Mouse (Mus musculus): ENCODE results near the gene Eef1akmt4. TPM values are rescaled to one million over a fixed set of nuclear protein-coding genes. Genes with fewer than 3 reads are reported as not detected.

Eef1akmt4 gene
- polyA plus RNA-seq (2016; fragmentation: Nextera tagmentation; extraction: Ambion mirVana), result 29.9 and 39.5 TPM in 2 replicates

DNA sequence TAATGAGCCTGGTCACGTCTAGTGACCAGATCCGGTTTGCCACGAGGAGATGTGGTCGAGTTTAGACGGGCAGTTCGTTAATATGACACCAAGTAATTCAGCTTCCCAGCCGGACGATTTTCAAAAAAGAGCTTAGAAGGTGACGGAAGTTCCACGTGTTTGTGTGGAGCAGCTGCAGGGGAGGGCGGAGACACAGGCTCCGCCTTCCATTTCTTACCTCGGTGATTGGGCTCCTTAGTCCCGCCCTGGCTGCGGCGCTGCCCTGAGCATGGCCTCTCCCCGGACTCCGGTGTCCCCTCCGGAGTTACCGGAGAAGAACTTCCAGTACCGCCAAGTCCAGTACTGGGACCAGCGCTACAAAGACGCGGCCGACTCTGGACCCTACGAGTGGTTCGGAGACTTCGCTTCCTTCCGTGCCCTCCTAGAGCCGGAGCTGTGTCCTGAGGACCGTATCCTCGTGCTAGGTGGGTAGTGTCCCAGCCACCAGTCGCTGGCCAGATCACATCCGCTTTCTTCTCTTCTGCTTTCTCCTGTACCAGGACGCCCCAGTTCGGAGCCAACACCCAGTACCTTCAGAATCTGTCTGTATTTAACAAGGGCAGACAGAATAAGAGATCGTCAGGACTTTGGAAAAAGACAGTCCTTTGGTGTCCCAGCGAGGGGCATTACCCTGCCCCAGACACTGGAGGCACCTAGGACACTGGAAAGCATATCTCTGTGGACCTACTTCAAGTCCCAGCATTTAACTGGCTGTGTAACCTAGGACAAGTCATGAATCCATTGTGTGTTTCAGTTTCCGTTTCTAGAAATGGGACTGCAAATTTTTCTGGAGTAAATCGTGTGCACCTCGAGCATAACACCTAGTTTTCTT, at the start of gene Eef1akmt4, which contains the start of the genes Gm49333 and Alg3:
Gene Eef1akmt4 (plus strand): TSS at position 237 of the 871 bp plus-strand sequence.
Gene Gm49333 (plus strand): TSS at position 254 of the 871 bp plus-strand sequence.
Gene Alg3 (minus strand): TSS at position 379 of the 871 bp plus-strand sequence.
- WGBS, result 2% methylated on average over 41 of the region's 41 CpGs
- H3K36me3 ChIP-seq, result peaks cover 25% of the 10 kb centered on the region
- H3K4me1 ChIP-seq, result peaks cover 21% of the 10 kb centered on the region
- H3K27ac ChIP-seq, result peak within 1 kb of the TSS; percentile 95
- H3K27me3 ChIP-seq (ENCODE audit: insufficient read depth, poor library complexity, severe bottlenecking), result no peaks in the 10 kb centered on the region
- H3K9me3 ChIP-seq, result no peaks in the 10 kb centered on the region
- H3K4me3 ChIP-seq, result peak within 1 kb of the TSS; percentile 96
- DNase-seq (ENCODE audit: low spot score), result peak; percentile 97

DNA sequence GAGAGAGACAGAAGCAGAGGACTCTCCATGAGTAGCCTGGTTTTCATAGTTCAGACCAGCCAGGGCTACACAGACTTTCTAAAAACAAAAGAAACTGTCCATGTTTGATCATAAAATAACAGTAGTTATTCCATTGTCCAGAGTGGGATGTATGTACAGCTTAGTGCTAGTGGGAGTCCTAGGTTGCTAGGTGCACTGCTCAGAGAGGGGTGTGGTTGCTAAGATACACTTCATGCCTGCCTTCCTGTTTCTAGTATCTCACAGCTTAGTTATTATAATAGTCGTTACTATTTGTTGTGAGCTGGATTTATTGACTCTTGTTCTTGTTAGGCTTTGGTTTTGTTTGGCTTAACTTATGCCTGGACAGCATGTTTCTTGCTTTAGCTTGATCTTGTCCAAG, 46.3 kb upstream of the Eef1akmt4 start:
- H3K9me3 ChIP-seq, result no peaks in the 10 kb centered on the region
- DNase-seq (ENCODE audit: low spot score), result no peak
- H3K36me3 ChIP-seq, result peaks cover 33% of the 10 kb centered on the region
- no peaks in the 10 kb centered on the region for H3K4me1 ChIP-seq
- H3K27me3 ChIP-seq (ENCODE audit: insufficient read depth, poor library complexity, severe bottlenecking), result no peaks in the 10 kb centered on the region
- 61% methylated on average over 1 of the region's 1 CpGs for WGBS
- no peak overlapping the region for H3K4me3 ChIP-seq
- no peak overlapping the region for H3K27ac ChIP-seq

DNA sequence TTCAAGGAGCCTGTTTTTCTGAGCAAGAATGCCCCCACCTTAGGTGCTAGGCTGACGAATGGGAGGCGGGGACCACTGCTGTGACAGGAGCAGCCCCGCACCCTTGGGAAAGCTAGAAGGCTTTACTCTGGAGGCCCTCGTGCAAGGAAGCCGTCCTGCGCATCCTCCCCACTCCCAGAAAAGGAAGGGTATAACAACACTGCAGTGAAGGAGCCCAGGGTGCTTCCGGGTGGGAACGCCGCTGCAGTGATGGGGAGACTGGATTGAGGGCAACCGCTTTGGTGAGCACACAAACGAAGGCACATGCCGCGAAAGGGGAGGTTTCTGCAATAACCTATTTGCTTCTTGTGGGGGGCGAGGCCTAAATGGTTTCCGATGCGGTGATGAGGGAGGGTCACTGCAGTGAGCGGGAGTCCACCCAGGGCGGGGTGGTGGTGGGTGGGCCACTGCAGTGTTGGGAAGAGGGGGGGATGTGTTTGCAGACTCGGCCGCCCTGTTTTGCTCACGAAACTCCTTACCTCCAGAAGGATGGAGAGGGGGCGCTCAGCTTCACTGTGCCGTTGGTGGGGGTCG, 21.9 kb upstream of the Eef1akmt4 start, which contains the start of gene Vwa5b2:
Gene Vwa5b2 (plus strand): TSS at position 106 of the 573 bp plus-strand sequence.
- Histone ChIP-seq H3K36me3 (no peaks in the 10 kb centered on the region), H3K4me1 (peaks cover 24% of the 10 kb centered on the region), H3K27ac (no peak within 1 kb of the TSS; the same call in 1 of the 2 replicates), H3K9me3 (no peaks in the 10 kb centered on the region), H3K4me3 (peak within 1 kb of the TSS; percentile 69), H3K27me3 (ENCODE audit: insufficient read depth, poor library complexity, severe bottlenecking) (peaks cover 69% of the 10 kb centered on the region)
- DNase-seq (ENCODE audit: low spot score), result no peak
- WGBS, result under 1% methylated on average over 24 of the region's 24 CpGs

DNA sequence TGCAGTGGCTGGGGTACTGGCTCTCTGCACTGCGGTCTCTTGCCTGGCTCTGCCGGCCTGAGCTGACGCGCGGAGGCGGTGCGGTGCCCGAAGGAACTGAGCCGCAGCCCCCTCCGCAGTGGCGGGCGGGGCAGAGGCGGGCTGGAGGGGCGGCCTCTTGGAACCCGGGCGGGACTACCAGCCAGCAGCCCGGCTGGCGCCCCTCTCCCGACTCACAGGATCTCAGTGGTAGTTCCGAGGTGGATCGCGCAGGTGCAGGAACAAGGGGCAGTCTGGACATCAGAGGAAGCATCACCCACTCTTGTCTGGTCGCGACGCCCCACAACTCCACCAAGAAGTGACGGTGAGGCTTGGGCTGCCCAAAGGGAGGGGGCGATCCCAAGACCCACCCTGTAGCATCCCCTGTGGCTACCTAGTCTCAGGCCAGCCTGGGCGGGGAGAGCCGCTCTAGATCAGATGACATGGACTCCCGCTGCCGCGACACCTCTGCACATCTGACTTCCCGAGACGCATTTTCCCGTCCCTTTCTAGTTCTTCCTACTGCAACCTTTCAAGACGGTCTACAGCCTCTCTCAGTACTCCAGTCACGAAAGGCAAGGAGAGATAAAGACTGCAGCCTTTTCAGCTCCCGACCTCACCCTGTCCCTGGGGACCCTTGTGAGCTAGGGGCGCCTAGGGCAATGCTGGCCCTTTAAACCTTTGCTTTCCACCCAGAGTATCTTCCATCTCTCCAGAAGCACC, 21.3 kb upstream of the Eef1akmt4 start:
- H3K4me3 ChIP-seq, result peak overlapping the region; percentile 69
- no peak overlapping the region; the same call in 1 of the 2 replicates for H3K27ac ChIP-seq
- no peak for DNase-seq (ENCODE audit: low spot score)
- under 1% methylated on average over 39 of the region's 39 CpGs for WGBS
- no peaks in the 10 kb centered on the region for H3K36me3 ChIP-seq
- H3K9me3 ChIP-seq, result no peaks in the 10 kb centered on the region
- H3K27me3 ChIP-seq (ENCODE audit: insufficient read depth, poor library complexity, severe bottlenecking), result peaks cover 73% of the 10 kb centered on the region
- peaks cover 24% of the 10 kb centered on the region for H3K4me1 ChIP-seq

DNA sequence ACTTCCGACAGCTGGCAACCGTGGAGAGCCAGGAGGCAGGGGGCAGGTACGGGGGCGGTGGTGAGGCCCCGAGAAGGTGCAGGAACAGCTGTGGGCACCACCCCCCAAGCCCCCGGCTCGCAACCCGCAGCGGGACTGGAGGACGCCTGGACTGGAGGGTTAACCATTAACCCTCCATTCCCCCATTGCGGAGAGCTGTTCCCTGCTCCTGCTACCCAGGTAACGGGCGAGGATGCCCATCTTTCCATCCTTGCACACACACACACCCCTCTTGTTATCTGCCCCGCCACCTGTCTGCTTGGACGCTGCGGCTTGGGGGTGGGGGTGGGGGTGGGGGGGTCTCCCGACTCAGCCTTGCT, 20.7 kb upstream of the Eef1akmt4 start:
- WGBS, result 2% methylated on average over 17 of the region's 17 CpGs
- peak overlapping the region; percentile 69 for H3K4me3 ChIP-seq
- H3K27me3 ChIP-seq (ENCODE audit: insufficient read depth, poor library complexity, severe bottlenecking), result peaks cover 73% of the 10 kb centered on the region
- H3K36me3 ChIP-seq, result no peaks in the 10 kb centered on the region
- H3K27ac ChIP-seq, result no peak overlapping the region
- H3K9me3 ChIP-seq, result no peaks in the 10 kb centered on the region
- no peak for DNase-seq (ENCODE audit: low spot score)
- peaks cover 24% of the 10 kb centered on the region for H3K4me1 ChIP-seq

DNA sequence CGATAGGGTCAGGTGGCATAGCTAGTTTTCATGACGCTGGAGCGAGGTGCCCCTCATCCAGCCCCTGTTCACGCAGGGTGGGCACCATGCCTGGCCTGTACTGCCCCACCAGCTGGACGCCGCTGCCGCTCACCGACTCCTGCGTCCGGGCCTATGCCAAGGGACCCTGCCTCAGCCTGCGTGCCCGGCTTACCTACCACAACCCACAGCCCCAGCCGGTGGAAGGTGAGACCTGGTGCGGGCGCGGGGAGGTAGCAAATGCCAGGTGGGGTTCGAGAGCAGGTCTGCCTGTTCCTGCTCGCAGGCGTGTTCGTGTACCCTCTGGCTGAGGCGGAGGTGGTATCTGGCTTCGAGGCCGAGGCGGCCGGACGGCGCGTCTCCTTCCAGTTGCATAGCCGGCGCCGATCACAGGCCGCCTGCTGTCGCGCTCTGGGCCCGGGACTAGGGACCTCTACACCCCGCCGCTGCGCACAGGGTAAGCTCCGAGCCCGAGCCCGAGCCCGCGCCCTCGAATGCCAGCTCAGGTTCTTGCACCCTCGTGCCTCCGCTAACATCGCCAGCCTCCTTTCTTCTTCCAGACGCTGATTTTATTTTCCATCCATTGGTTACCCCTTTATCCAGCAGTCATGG, 20.2 kb upstream of the Eef1akmt4 start:
- H3K4me1 ChIP-seq, result peaks cover 24% of the 10 kb centered on the region
- H3K36me3 ChIP-seq, result no peaks in the 10 kb centered on the region
- no peak overlapping the region for H3K27ac ChIP-seq
- DNase-seq (ENCODE audit: low spot score), result no peak
- no peaks in the 10 kb centered on the region for H3K9me3 ChIP-seq
- peaks cover 73% of the 10 kb centered on the region for H3K27me3 ChIP-seq (ENCODE audit: insufficient read depth, poor library complexity, severe bottlenecking)
- WGBS, result 5% methylated on average over 48 of the region's 48 CpGs
- peak overlapping the region; percentile 69 for H3K4me3 ChIP-seq

DNA sequence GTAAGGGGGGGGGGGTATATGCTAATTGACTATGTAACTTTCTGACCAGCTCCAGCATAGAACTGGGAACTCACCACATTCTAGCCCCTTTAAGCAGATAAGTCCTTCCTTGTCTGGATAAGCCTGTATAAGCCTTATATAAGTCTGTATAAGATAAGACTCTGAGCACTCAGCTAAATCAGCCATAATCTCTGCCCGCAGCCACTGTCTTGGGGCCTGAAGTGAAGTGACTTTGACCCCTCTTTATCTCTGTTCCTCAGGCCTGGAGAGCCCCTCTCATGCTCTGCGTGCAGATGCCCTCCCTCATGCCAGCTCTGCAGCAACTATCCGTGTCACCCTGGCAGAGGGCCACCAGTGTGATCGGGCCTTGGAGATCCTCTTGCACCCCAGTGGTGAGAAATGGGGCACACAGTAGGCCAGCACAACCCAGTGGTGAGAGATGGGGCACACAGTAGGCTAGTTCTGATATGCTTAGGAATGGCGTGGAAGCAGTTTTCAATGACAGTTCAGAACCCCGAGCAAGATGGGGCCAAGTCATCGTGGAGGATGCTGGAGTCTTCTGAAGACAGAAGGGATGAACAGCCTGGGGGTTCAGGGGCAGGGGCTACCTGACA, 16.2 kb upstream of the Eef1akmt4 start:
- Histone ChIP-seq H3K27me3 (ENCODE audit: insufficient read depth, poor library complexity, severe bottlenecking) (peaks cover 53% of the 10 kb centered on the region), H3K27ac (no peak overlapping the region)
- 70% methylated on average over 7 of the region's 7 CpGs for WGBS

DNA sequence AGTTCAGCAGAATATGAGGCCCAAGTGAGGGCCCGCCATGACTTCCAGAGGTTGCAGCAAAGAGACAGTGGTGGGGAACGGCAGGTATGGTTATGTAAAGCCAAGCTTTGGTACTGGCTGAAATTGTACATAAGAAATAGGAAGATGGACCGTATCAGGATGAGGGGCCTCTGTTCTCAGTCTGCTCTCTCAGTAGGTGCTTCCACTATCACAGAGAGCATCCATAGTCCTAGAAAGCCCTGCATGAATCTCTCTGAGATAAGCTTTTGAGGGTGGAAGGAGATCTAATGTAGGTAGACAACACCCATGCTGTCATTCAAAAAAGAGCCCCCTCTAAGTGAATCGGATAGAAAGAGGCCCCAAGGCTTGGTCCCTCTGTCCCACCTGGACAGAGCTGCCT, 15.7 kb upstream of the Eef1akmt4 start:
- Histone ChIP-seq H3K27ac (no peak overlapping the region), H3K9me3 (no peaks in the 10 kb centered on the region), H3K27me3 (ENCODE audit: insufficient read depth, poor library complexity, severe bottlenecking) (peaks cover 47% of the 10 kb centered on the region), H3K4me1 (peaks cover 7% of the 10 kb centered on the region), H3K4me3 (no peak overlapping the region), H3K36me3 (no peaks in the 10 kb centered on the region)
- WGBS, result 80% methylated on average over 4 of the region's 4 CpGs
- no peak for DNase-seq (ENCODE audit: low spot score)

More for the DNA sequence above, 16.2 kb upstream of the Eef1akmt4 start:
- no peak for DNase-seq (ENCODE audit: low spot score)
- H3K4me1 ChIP-seq, result peaks cover 13% of the 10 kb centered on the region
- no peaks in the 10 kb centered on the region for H3K9me3 ChIP-seq
- no peaks in the 10 kb centered on the region for H3K36me3 ChIP-seq
- H3K4me3 ChIP-seq, result no peak overlapping the region

DNA sequence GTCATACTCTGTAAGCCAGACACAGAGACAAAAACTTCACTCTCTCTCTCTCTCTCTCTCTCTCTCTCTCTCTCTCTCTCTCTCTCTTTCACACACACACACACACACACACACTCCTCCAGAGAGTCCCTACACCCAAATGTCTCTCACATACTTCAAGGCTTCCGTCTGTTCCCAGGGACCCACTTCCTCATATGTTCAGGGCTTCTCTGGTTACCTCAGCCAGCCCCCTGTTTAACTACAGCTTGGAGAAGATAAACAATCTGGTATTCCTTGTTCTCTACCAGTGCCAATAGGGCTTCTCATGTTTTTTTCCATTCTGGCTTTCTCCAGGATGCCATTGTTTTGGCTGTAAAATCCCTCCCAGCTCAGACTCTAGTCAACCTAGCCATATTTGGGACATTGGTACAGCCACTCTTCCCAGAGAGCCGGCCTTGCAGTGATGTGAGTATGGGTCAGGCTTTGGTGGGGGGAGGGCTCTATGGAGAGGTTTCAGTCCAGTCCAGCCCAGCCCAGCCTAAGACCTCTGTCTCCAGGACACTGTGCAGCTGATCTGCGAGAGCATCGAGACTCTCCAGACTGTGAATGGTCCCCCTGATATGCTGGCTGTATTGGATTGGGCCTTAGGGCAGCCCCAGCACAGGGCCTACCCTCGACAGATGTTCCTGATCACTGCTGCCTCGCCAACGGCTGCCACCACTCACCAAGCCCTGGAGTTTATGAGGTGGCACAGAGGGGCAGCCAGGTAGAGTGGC, 14.5 kb upstream of the Eef1akmt4 start:
- H3K27me3 ChIP-seq (ENCODE audit: insufficient read depth, poor library complexity, severe bottlenecking), result peaks cover 36% of the 10 kb centered on the region
- no peaks in the 10 kb centered on the region for H3K4me1 ChIP-seq
- no peak overlapping the region for H3K27ac ChIP-seq
- H3K9me3 ChIP-seq, result no peaks in the 10 kb centered on the region
- H3K4me3 ChIP-seq, result no peak overlapping the region
- H3K36me3 ChIP-seq, result no peaks in the 10 kb centered on the region
- WGBS, result 61% methylated on average over 7 of the region's 7 CpGs
- no peak for DNase-seq (ENCODE audit: low spot score)

DNA sequence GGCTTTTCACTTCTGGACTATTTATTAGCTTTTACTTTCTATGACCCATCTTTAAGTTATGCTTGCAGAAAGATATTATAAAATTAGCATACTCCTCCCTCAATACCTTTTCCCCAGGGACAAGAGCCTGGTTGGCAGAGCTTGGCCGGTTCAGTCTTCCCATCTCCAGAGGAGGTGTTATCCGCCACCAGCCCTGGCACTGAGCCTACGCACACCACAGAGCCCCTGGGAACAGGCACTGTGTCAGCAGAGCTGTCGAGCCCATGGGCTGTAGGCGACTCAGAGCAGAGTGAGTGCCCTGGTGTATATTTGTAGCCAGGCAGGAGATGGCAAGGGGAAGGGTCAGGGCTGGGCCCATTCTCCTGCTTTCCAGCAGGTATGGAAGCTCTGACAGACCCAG, 10.9 kb upstream of the Eef1akmt4 start:
- no peak overlapping the region for H3K27ac ChIP-seq
- H3K36me3 ChIP-seq, result peaks cover 16% of the 10 kb centered on the region
- no peak for DNase-seq (ENCODE audit: low spot score)
- 69% methylated on average over 5 of the region's 5 CpGs for WGBS
- H3K4me1 ChIP-seq, result no peaks in the 10 kb centered on the region
- no peak overlapping the region for H3K4me3 ChIP-seq
- peaks cover 6% of the 10 kb centered on the region; the same call in 1 of the 2 replicates for H3K27me3 ChIP-seq (ENCODE audit: insufficient read depth, poor library complexity, severe bottlenecking)
- no peaks in the 10 kb centered on the region for H3K9me3 ChIP-seq

DNA sequence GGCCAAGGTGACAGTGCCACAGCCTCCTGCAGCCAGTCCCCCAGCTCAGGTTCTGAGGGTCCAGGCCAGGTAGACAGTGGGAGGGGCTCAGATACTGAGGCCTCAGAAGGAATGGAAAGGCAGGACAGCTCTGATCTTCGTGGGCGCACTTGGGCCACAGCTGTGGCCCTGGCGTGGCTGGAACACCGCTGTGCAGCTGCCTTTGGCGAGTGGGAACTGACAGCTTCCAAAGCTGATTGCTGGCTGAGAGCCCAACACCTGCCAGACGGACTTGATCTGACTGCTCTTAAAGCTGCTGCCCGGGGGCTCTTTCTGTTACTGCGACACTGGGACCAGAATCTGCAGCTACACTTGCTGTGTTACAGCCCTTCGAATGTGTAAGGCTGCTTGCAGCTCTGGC, 6.7 kb upstream of the Eef1akmt4 start:
- H3K36me3 ChIP-seq, result peaks cover 49% of the 10 kb centered on the region
- H3K27ac ChIP-seq, result no peak overlapping the region
- WGBS, result 81% methylated on average over 9 of the region's 9 CpGs
- no peaks in the 10 kb centered on the region for H3K9me3 ChIP-seq
- DNase-seq (ENCODE audit: low spot score), result no peak
- H3K4me3 ChIP-seq, result no peak overlapping the region
- no peaks in the 10 kb centered on the region for H3K27me3 ChIP-seq (ENCODE audit: insufficient read depth, poor library complexity, severe bottlenecking)
- peaks cover 10% of the 10 kb centered on the region; the same call in 1 of the 2 replicates for H3K4me1 ChIP-seq

Measured in heart, embryonic 10.5 days (tissue).